Mouse (Mus musculus): ENCODE results near the gene Sptbn1. TPM values are rescaled to one million over a fixed set of nuclear protein-coding genes. Genes with fewer than 3 reads are reported as not detected.

The Sptbn1 gene
- polyA plus RNA-seq, 1 experiment from 2014 or later: 121 TPM

DNA sequence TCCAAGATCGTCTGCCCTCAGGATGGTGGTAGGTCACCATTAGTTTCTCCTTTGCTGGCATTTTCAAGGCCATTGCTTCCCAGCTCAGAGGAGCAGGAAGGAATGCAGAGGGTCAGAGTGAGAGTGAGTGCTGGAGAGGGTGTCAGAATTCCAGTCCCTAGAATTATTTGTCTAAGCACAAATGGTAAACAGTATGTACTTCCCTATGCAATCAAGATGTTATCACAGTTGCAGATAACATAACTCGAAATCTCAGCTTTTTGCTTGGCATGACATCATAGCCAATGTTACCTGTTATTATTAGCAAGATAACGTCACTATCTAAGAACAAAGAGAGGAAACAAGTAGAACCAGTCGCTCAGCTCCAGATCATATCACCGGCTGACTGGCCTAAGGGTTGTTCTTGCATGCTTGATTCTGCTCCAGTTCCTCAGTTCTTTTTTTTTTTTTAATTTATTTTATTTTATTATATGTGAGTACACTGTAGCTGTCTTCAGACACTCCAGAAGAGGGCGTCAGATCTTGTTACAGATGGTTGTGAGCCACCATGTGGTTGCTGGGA lies 172.7 kb downstream of the Sptbn1 start:
- no peak for ATAC-seq
- Histone ChIP-seq H3K27ac (no peak overlapping the region), H3K4me2 (replicated peaks) (no peak overlapping the region), H3K4me3 (replicated peaks) (no peak overlapping the region), H3K4me1 (replicated peaks) (no peaks in the 10 kb centered on the region), H3K27me3 (no peaks in the 10 kb centered on the region), H3K9ac (replicated peaks) (no peak overlapping the region), H3K9me3 (no peaks in the 10 kb centered on the region), H3K36me3 (peaks cover 36% of the 10 kb centered on the region)
- 95% methylated on average over 6 of the region's 6 CpGs for WGBS

DNA sequence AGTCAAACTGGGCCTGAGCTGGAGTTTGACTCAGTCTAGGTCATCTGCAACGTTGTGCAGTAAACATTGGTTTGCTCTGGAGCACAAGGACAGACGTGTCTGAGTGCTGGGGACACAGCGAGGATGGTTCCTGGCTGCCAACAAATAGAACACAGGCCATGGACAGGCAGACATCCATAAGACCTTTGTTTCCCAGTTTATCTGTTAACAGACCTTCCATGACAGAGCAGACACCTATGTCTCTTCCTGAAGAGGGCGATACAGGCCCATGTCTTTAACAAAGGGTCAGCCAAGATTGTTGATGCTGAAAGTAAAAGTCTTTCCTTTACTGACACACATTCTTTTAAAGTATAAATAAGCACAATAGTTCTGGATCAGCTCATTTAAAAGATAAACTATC lies 176.1 kb downstream of the Sptbn1 start:
- 54% methylated on average over 4 of the region's 4 CpGs for WGBS
- H3K36me3 ChIP-seq: peaks cover 7% of the 10 kb centered on the region
- H3K9ac ChIP-seq (replicated peaks): no peak overlapping the region
- no peak overlapping the region for H3K4me2 ChIP-seq (replicated peaks)
- no peaks in the 10 kb centered on the region for H3K27me3 ChIP-seq
- ATAC-seq: no peak
- no peak overlapping the region for H3K4me3 ChIP-seq (replicated peaks)
- no peaks in the 10 kb centered on the region for H3K4me1 ChIP-seq (replicated peaks)
- H3K27ac ChIP-seq: no peak overlapping the region
- no peaks in the 10 kb centered on the region for H3K9me3 ChIP-seq

DNA sequence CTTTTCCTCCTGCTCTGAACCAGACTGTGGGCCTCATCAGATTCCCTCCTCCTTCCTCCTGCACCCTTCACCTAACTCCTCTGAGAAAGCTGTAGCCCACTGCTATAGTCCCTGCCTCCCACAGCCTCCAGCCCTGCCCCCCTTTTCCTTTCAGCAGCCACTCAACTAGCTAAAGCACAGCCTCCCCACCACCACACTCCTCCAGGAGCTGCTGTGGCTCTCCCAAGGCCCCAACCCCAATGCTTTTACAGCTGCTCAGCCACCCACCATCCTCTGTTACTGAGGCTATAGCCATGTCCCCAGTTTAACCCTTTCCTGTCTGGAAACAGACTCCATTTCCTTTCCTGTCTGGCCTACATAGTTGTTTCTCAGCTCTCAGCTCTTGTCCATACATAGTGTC lies 182.9 kb downstream of the Sptbn1 start:
- H3K4me1 ChIP-seq (replicated peaks): no peaks in the 10 kb centered on the region
- H3K36me3 ChIP-seq: no peaks in the 10 kb centered on the region
- H3K9ac ChIP-seq (replicated peaks): no peak overlapping the region
- H3K27ac ChIP-seq: no peak overlapping the region
- H3K27me3 ChIP-seq: no peaks in the 10 kb centered on the region
- H3K4me3 ChIP-seq (replicated peaks): no peak overlapping the region
- no peak for ATAC-seq
- no peaks in the 10 kb centered on the region for H3K9me3 ChIP-seq
- H3K4me2 ChIP-seq (replicated peaks): no peak overlapping the region

DNA sequence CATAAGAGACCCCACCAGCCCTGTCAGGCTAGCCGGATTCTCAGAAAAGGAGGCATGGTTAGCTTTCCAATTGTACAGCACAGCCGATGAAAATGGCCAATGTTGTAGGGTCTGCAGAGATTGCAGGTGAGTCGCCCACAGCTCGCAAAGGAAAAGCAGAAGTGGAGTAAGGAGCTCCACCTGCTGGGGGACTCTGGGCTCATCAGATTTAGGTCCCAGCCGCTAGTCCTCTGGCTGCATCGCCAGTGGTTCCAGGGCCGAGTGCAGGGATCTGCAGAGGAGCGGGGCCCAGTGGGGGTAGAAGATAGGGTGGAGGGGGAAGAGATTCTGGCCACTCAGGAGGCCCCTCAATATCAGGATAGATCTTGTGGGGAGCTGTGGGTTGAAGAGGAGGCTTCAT lies 210.7 kb downstream of the Sptbn1 start:
- WGBS: 52% methylated on average over 8 of the region's 8 CpGs
- Histone ChIP-seq H3K27me3 (no peaks in the 10 kb centered on the region), H3K4me1 (replicated peaks) (no peaks in the 10 kb centered on the region), H3K36me3 (no peaks in the 10 kb centered on the region), H3K9ac (replicated peaks) (no peak overlapping the region), H3K27ac (no peak overlapping the region), H3K4me2 (replicated peaks) (no peak overlapping the region), H3K4me3 (replicated peaks) (no peak overlapping the region), H3K9me3 (no peaks in the 10 kb centered on the region)
- ATAC-seq: no peak

Other genes starting within 250 kb of the Sptbn1 start
- 3.1 and 4.0 TPM in 2 replicates for gene Eml6, start 242.1 kb downstream of the Sptbn1 start, polyA plus RNA-seq (2015; fragmentation: Nextera tagmentation; extraction: Ambion mirVana)
- gene 4930505A04Rik, start 203.7 kb upstream of the Sptbn1 start, polyA plus RNA-seq (2015; fragmentation: Nextera tagmentation; extraction: Ambion mirVana): not detected in 2 replicates

Data from midbrain, embryonic 13.5 days (tissue).